Mouse (Mus musculus) neural tube, embryonic 11.5 days (tissue): ENCODE data around the gene Rfx2. TPM values are rescaled to one million over a fixed set of nuclear protein-coding genes. Genes with fewer than 3 reads are reported as not detected.

Experiments
- ATAC-seq: fragments of 200-750 bp; cut with Nextera tagmentation; 2 replicates; pipeline ENCODE4 v1.8.0; 2017; ENCODE audit warnings: moderate number of reproducible peaks, mild to moderate bottlenecking, moderate TSS enrichment, moderate library complexity; ENCODE audit not compliant: insufficient read depth, low FRiP score, low TSS enrichment
- DNase-seq: peaks from one replicate; pipeline ENCODE4 v3.0.0-alpha.2; 2015; ENCODE audit warnings: low spot score
- H3K27ac ChIP-seq: fragments of 300-500 bp; sonication (generic); 2 replicates; pipeline ENCODE4 v1.5.1; 2014; ENCODE audit warnings: low read depth, mild to moderate bottlenecking, low read length
- H3K27me3 ChIP-seq: fragments of 300-500 bp; sonication (generic); 2 replicates; pipeline ENCODE4 v1.6.1; 2014; ENCODE audit warnings: mild to moderate bottlenecking, low read length, mixed read lengths; ENCODE audit not compliant: control insufficient read depth, insufficient read depth
- H3K36me3 ChIP-seq: fragments of 300-500 bp; sonication (generic); 2 replicates; pipeline ENCODE4 v1.6.1; 2014; ENCODE audit warnings: mild to moderate bottlenecking, low read length, moderate library complexity, mixed read lengths; ENCODE audit not compliant: control insufficient read depth, insufficient read depth
- H3K4me1 ChIP-seq: fragments of 300-500 bp; sonication (generic); 2 replicates; pipeline ENCODE4 v1.6.1; 2014; ENCODE audit warnings: low read length, mixed read lengths; ENCODE audit not compliant: control insufficient read depth, insufficient read depth
- H3K4me2 ChIP-seq: fragments of 300-500 bp; sonication (generic); 2 replicates; pipeline ENCODE4 v1.6.1; 2014; ENCODE audit warnings: low read depth, mild to moderate bottlenecking, moderate library complexity
- H3K4me3 ChIP-seq: fragments of 300-500 bp; sonication (generic); 2 replicates; pipeline ENCODE4 v1.5.1; 2014; ENCODE audit warnings: low read depth, low read length
- H3K9ac ChIP-seq: fragments of 300-500 bp; sonication (generic); 2 replicates; pipeline ENCODE4 v1.6.1; 2014; ENCODE audit warnings: mild to moderate bottlenecking, low read length
- H3K9me3 ChIP-seq: fragments of 300-500 bp; sonication (generic); 2 replicates; pipeline ENCODE4 v1.6.1; 2016; ENCODE audit warnings: low read length; ENCODE audit not compliant: control insufficient read depth
- WGBS: fragments of 180-500 bp; shearing (Covaris S2); extraction: QIAGEN DNeasy Blood & Tissue Kit; methylation state at CpG from one replicate; pipeline ENCODE4 v1.1.7; 2014; 5-methylcytosine and 5-hydroxymethylcytosine counted together
- polyA plus RNA-seq: library from polyadenylated mRNA; unstranded; fragments of >200 nt; fragmentation: Nextera tagmentation; extraction: Ambion mirVana; gene quantifications from 2 replicates; pipeline ENCODE4 v1.2.1, GENCODE M21; 2014

The Rfx2 gene
- polyA plus RNA-seq, 1 experiment from 2014 or later = 4.9 TPM

DNA sequence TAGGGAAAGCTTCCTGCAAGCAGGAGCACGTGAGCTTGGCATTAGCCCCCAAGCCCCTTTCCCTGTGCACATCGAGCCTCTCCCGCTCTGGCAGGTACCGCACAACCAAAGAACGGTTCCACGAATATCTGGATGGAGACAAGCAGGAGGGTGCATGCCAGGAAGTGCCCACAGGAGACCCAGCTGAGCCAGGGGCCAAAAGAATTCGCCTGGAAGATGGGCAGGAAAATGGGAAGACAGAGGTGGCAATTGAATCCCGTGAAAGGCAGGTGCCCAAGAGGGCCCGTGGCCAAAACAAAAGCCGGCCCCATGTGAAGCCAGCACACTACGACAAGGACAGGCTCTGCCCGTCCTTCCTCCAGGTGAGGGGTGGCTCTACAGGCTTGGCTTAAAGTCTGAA is 65.4 kb downstream of the Rfx2 start:
- WGBS = 65% methylated on average over 12 of the region's 12 CpGs

DNA sequence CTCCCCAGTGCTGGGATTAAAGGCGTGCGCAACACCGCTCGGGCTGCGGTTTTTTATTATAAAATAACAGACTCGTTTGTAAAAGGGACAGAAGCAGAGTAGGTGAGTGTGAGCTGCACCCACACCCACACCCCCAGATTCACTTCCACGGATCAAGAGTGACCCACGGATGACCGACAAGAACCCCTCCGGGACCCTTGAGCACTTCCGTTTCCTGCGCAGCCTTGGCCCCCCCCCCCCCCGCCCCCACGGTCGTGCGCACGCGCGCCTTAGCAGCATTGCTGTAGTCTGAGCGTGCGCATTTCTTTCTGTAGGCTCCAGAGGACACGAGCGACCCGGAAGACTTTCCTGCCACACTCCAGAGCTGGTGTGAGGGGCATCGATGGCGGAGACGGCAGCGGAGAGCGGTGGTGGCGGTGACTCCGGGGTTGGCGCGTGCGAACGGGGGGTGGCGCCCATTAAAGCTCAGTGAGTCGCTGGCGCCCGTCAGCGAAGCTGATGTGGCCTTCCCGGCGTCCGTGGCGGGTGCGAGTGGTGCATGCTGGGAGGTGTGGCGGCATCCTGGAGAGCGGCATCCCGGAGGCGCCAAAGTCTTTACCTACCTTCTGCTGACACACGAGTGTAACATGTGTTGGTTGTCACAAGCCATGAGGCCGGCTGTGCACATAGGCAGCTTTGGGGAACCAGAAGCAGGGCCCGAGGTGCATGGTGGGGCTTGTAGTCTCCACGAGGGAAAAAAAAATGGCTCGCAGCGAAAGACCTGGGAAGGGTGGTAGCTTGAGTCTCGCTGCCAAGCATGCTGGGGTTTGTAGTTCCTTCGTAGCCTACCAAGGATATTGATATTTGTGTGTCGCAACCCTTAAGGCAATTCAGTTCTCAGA is 66.1 kb downstream of the Rfx2 start, which contains the start of gene Dus3l:
TSS of gene Dus3l (plus strand) at position 284 of the 881 bp plus-strand sequence.
- Histone ChIP-seq H3K4me3 (peak within 1 kb of the TSS; percentile 63), H3K9ac (peak within 1 kb of the TSS; percentile 66), H3K27ac (peak within 1 kb of the TSS; percentile 84), H3K27me3 (no peaks in the 10 kb centered on the region), H3K4me2 (peak within 1 kb of the TSS; percentile 42), H3K36me3 (peaks cover 14% of the 10 kb centered on the region), H3K4me1 (0 out of 2 replicates have a peak, but pooled peaks cover 6% of the 10 kb centered on the region), H3K9me3 (no peaks in the 10 kb centered on the region)
- ATAC-seq (peak; percentile 76), DNase-seq (peak; percentile 87)
- WGBS = 2% methylated on average over 56 of the region's 58 CpGs

More for the DNA sequence above, 65.4 kb downstream of the Rfx2 start:
- Histone ChIP-seq H3K27me3 (no peaks in the 10 kb centered on the region), H3K27ac (no peak overlapping the region), H3K9ac (0 out of 2 replicates have a peak overlapping the region, but pooled peaks have one; percentile 23), H3K9me3 (no peaks in the 10 kb centered on the region), H3K4me2 (peak overlapping the region; percentile 42), H3K4me1 (0 out of 2 replicates have a peak, but pooled peaks cover 6% of the 10 kb centered on the region), H3K4me3 (peak overlapping the region; percentile 63), H3K36me3 (peaks cover 16% of the 10 kb centered on the region)
- DNase-seq (no peak), ATAC-seq (peak; percentile 3; the same call in 1 of the 2 replicates)

DNA sequence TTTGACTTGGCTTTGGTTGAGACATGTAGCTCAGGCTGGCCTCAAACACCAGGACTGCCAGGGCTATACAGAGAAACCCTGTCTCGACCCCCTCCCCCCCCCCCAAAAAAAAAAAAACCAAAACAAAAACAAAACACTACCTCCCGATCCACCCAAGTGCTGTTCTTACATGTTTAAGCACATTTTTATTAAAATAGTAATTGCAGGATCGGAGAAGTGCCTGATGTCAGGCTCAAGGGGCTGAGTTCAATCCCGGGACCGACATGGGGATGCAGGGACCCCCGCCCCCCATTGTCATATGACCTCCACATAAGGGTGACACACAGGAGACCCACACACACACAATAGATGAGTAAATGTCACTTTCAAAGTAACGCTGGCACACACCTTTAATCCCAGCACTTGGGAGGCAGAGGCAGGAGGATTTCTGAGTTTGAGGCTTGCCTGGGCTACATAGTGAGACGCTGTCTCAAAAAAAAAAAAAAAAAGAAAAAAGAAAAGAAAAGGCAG is 67.0 kb downstream of the Rfx2 start:
- Histone ChIP-seq H3K27ac (no peak overlapping the region), H3K9ac (no peak overlapping the region), H3K4me1 (0 out of 2 replicates have a peak, but pooled peaks cover 6% of the 10 kb centered on the region), H3K4me2 (no peak overlapping the region), H3K27me3 (no peaks in the 10 kb centered on the region), H3K9me3 (no peaks in the 10 kb centered on the region), H3K4me3 (no peak overlapping the region), H3K36me3 (peaks cover 14% of the 10 kb centered on the region)
- WGBS = 79% methylated on average over 8 of the region's 8 CpGs
- ATAC-seq (no peak), DNase-seq (no peak)

DNA sequence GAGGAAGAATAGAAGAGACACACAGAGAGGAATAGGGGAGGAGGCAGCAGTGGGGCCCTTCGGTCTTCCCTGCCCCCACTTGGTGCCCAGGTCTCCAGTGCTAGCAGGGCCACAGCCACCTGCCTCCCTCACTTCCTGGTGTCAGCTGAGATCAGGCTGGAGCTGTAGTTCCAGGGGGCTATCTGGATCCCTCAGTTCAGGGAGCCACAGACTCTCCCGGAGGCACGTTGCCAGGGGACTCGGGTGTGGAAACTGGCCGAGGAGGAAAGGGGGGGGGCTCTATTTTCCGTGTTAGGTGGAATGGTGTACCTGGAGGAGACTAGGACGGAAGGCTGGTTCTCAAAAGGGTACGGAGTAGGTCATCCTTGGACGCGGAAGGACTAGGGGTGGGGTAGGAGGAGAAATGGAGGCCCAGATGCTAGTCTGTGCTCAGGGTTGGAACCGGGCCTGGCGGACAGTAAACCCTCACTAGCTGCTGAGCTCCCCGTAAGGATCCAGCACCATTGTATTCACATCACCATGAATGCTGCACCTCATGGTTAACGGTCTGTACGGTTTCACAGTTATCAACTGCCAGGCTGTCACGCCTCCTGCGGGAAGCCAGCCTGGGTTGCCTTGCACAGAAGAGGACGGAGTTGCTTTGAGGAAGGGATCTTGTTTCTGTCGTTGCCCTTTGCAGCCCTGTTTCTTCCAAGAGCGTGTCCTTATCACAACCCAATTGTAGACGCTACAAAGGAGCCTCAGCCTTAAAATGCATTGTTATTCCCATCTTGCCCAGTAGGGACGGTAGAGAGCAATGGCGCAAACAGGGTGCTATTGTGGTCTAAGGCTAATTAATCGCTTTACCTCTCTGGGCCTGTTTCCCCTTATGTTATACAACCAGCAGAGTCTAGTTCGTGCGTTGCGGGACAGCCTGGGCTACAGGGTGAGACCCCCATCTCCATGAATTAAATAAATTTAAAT is 67.8 kb downstream of the Rfx2 start:
- no peaks in the 10 kb centered on the region for H3K27me3 ChIP-seq
- ATAC-seq (no peak), DNase-seq (peak; percentile 59)
- H3K36me3 ChIP-seq = peaks cover 10% of the 10 kb centered on the region
- H3K4me3 ChIP-seq = no peak overlapping the region
- no peak overlapping the region for H3K9ac ChIP-seq
- 54% methylated on average over 27 of the region's 27 CpGs for WGBS
- H3K27ac ChIP-seq = no peak overlapping the region
- H3K4me1 ChIP-seq = 0 out of 2 replicates have a peak, but pooled peaks cover 6% of the 10 kb centered on the region
- peak overlapping the region; percentile 74; the same call in 1 of the 2 replicates for H3K4me2 ChIP-seq
- no peaks in the 10 kb centered on the region for H3K9me3 ChIP-seq

DNA sequence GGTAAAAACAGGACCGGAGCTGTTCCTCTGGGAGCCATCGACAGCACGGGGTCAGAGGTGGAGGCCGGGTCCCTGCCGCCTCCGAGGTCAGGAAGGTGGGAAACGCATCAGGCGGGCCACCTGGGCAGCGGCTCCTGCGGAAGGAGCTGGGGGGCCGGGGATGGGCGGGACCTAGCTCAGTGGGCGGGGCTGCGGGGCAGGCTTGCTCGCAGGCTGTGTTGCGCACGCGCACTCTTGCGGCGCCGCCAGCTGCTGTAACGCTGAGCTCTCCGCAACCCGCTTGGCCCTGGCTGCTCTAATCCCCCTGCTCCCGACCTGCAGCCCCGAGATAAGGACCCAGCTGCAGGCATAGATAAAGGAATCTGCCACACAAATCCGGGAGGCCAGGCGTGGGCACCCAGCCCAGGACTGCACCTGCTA is 68.8 kb downstream of the Rfx2 start:
- Histone ChIP-seq H3K36me3 (peaks cover 4% of the 10 kb centered on the region), H3K9ac (peak overlapping the region; percentile 56), H3K4me3 (peak overlapping the region; percentile 40), H3K4me2 (peak overlapping the region; percentile 74), H3K4me1 (peaks cover 15% of the 10 kb centered on the region), H3K27ac (peak overlapping the region; percentile 80), H3K9me3 (no peaks in the 10 kb centered on the region), H3K27me3 (peaks cover 8% of the 10 kb centered on the region)
- peak; percentile 18 for ATAC-seq
- under 1% methylated on average over 28 of the region's 28 CpGs for WGBS
- peak; percentile 92 for DNase-seq

DNA sequence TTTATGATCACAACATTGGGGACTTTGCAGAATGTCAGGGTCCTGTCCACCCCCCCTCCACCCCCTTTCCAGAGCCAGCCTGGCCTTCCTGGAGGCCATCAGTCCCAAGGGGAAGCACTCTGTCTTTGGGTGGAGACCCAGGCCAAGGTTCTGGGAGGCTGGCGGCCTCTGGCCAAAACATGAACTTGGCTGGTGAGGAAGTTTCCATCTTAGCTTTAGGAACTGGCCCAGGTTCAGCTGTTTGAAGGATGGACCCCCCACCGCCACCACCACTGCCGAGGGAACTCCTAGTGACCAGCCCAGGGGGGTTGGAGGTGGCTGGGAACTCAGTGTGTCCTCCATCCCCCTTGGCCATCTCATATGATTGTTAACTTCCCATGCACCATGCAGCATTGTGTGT is 69.7 kb downstream of the Rfx2 start:
- Histone ChIP-seq H3K4me3 (no peak overlapping the region), H3K27ac (no peak overlapping the region), H3K9ac (no peak overlapping the region; the same call in 1 of the 2 replicates), H3K9me3 (no peaks in the 10 kb centered on the region), H3K4me1 (peaks cover 17% of the 10 kb centered on the region), H3K4me2 (no peak overlapping the region), H3K36me3 (no peaks in the 10 kb centered on the region), H3K27me3 (peaks cover 17% of the 10 kb centered on the region)
- ATAC-seq (no peak), DNase-seq (no peak)
- WGBS = 55% methylated on average over 3 of the region's 3 CpGs

DNA sequence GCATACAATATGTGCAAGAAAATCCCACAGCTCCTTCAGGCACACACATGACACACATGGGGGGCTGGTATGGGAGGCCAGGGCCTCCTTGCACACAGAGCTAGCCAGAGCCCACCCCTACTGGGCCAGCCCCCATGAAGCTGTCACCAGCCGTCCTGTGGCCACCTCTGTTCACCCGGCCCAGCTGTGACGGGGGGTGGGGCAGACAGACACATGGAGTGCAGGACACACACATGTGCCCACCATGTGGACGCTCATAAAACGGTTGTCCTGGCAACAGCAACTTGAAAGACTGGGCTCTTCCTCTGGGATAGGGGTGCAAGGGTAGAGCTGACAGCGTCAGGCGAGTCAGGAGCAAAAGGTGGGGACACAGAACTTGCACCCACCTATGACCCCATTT is 71.6 kb downstream of the Rfx2 start:
- no peak for DNase-seq
- peaks cover 14% of the 10 kb centered on the region for H3K4me1 ChIP-seq
- 31% methylated on average over 7 of the region's 7 CpGs for WGBS
- H3K27ac ChIP-seq = no peak overlapping the region
- no peaks in the 10 kb centered on the region for H3K9me3 ChIP-seq
- no peak overlapping the region for H3K4me2 ChIP-seq
- no peak overlapping the region for H3K9ac ChIP-seq
- H3K36me3 ChIP-seq = no peaks in the 10 kb centered on the region
- peaks cover 35% of the 10 kb centered on the region for H3K27me3 ChIP-seq
- no peak overlapping the region for H3K4me3 ChIP-seq
- no peak for ATAC-seq

DNA sequence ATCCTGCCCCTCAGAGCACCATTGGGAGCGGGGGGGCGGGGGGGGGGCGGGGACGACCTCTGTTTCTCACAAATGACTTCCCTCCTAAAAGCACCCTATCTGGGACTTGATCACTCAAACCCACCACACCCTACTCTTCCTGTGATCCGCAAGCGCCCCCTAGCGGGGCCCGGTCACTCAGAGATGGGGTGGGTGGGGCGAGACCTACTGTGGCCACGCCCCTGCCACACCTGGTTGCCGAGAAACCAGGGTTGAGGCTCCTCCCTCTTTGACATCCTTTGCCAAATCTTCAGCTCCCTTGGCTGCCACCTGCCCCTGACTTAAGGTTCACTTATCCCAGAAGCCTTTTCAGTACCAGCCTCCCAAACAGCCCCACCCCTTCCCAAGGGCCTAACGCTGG is 72.7 kb downstream of the Rfx2 start:
- no peaks in the 10 kb centered on the region for H3K9me3 ChIP-seq
- no peak overlapping the region for H3K4me3 ChIP-seq
- ATAC-seq = no peak
- no peak overlapping the region for H3K4me2 ChIP-seq
- no peak overlapping the region for H3K9ac ChIP-seq
- 7% methylated on average over 12 of the region's 12 CpGs for WGBS
- peaks cover 14% of the 10 kb centered on the region for H3K4me1 ChIP-seq
- no peaks in the 10 kb centered on the region for H3K36me3 ChIP-seq
- DNase-seq = peak; percentile 65
- H3K27ac ChIP-seq = no peak overlapping the region
- H3K27me3 ChIP-seq = peaks cover 47% of the 10 kb centered on the region
